Mouse (Mus musculus): ENCODE results near the gene Oat. TPM values are rescaled to one million over a fixed set of nuclear protein-coding genes. Genes with fewer than 3 reads are reported as not detected.

Oat gene
- total and polyA plus RNA-seq, 3 experiments, result 87.6 to 204 (median 104) TPM

DNA sequence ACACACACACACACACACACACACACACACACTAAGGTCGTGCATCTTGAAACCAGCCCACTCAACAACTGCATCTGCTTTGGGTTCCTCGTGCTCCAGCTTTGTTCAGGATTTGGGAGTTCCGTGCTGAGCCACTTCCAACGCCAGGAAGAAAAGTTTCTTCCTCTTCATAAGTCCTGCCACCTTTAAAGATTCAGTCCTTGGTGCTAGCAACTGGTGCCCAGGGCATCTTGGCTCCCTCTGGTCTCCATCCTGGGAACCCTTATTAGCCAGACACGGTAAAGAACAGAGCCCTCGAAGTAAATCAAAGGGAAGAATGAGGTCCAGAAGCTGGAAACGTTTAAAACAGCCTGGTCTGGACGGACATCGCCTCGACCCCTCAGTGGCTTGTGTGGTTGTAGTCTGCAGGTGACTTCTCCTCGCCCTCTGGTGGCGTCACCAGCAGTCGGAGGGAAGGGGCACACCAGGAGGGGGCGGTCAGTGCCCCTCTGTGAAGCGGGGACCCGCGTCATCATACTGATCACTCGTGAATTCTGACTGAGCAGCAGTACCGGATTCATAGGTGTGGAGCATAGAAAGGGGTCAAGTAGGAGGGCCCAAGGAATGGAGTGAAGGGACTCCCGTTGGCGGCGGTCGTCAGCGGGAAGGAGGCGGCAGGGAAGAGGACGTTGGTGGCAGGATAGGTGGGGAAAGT is 20.5 kb upstream of the Oat start:
- no peak for DNase-seq (ENCODE audit: extremely low read depth)
- no peak overlapping the region for H3K27ac ChIP-seq (ENCODE audit: insufficient read depth, low read depth)
- peaks cover 6% of the 10 kb centered on the region for H3K9me3 ChIP-seq (replicated peaks; ENCODE audit: low read length)
- H3K27me3 ChIP-seq (replicated peaks), result peaks cover 57% of the 10 kb centered on the region
- H3K4me3 ChIP-seq (replicated peaks in 1 of 3; ENCODE audit: low read depth in 2 of 3, low read length in 2 of 3, poor library complexity in 1 of 3), result no peak overlapping the region
- no peak overlapping the region for H3K4me2 ChIP-seq (ENCODE audit: insufficient read depth, low read depth, poor library complexity, severe bottlenecking)
- TF ChIP-seq CTCF (conservative IDR thresholded peaks at IDR 0.05 in 1 of 2, IDR thresholded peaks at IDR 0.05 in 1 of 2; ENCODE audit: low read depth in 2 of 2, low read length in 2 of 2) (peak in 1 of 2 experiments; percentile 24; a peak in 2 of 4 replicates), ZNF384 (IDR thresholded peaks at IDR 0.05; ENCODE audit: low read depth, low read length) (no peak)
- H3K4me1 ChIP-seq (ENCODE audit: control insufficient read depth in 1 of 2, insufficient read depth in 2 of 2), result peaks cover 0 to 13% of the 10 kb centered on the region in 2 experiments; a peak in 2 of 4 replicates
- H3K9ac ChIP-seq (ENCODE audit: insufficient read depth, low read depth), result no peak overlapping the region
- in situ Hi-C loops (cut with MboI; ENCODE audit: low pct_ligation_motif_present, low pct_unique_long_range_greater_than_20kb, low sequenced_read_pairs), result no loop called here
- H3K79me2 ChIP-seq (replicated peaks; ENCODE audit: control insufficient read depth, extremely low read depth, insufficient read depth, poor library complexity, severe bottlenecking), result no peaks in the 10 kb centered on the region
- no peaks in the 10 kb centered on the region for H3K36me3 ChIP-seq (replicated peaks in 1 of 2; ENCODE audit: control insufficient read depth in 1 of 2, insufficient read depth in 1 of 2, low read length in 1 of 2)
- dilution Hi-C loops (cut with MboI; ENCODE audit: extremely low pct_ligation_motif_present, extremely low pct_unique_long_range_greater_than_20kb, low sequenced_read_pairs), result no loop called here

- Histone ChIP-seq H3K4me3 (replicated peaks in 1 of 3; ENCODE audit: low read depth in 2 of 3, low read length in 2 of 3, poor library complexity in 1 of 3) (no peak overlapping the region), H3K79me2 (replicated peaks; ENCODE audit: control insufficient read depth, extremely low read depth, insufficient read depth, poor library complexity, severe bottlenecking) (no peaks in the 10 kb centered on the region), H3K4me2 (ENCODE audit: insufficient read depth, low read depth, poor library complexity, severe bottlenecking) (no peak overlapping the region), H3K27ac (ENCODE audit: insufficient read depth, low read depth) (no peak overlapping the region), H3K4me1 (ENCODE audit: control insufficient read depth in 1 of 2, insufficient read depth in 2 of 2) (peaks cover 0 to 13% of the 10 kb centered on the region in 2 experiments; a peak in 2 of 4 replicates), H3K27me3 (replicated peaks) (peaks cover 47% of the 10 kb centered on the region), H3K9ac (ENCODE audit: insufficient read depth, low read depth) (no peak overlapping the region), H3K36me3 (replicated peaks in 1 of 2; ENCODE audit: control insufficient read depth in 1 of 2, insufficient read depth in 1 of 2, low read length in 1 of 2) (no peaks in the 10 kb centered on the region), H3K9me3 (replicated peaks; ENCODE audit: low read length) (peaks cover 6% of the 10 kb centered on the region)
- TF ChIP-seq POLR2AphosphoS2 (IDR thresholded peaks at IDR 0.05; ENCODE audit: low read depth, low read length), result no peak
- no peak for TF ChIP-seq TCF12 (IDR thresholded peaks at IDR 0.05; ENCODE audit: low read depth, low read length)
- no peak for TF ChIP-seq HCFC1 (IDR thresholded peaks at IDR 0.05; ENCODE audit: low read depth, low read length)
- no peak for TF ChIP-seq IRF4 (IDR thresholded peaks at IDR 0.05; ENCODE audit: low read depth, low read length)
- TF ChIP-seq MXI1 (IDR thresholded peaks at IDR 0.05; ENCODE audit: low read depth, low read length), result no peak
- no peak for TF ChIP-seq UBTF (IDR thresholded peaks at IDR 0.05; ENCODE audit: low read depth, low read length)
- TF ChIP-seq SIN3A (IDR thresholded peaks at IDR 0.05; ENCODE audit: low read length), result no peak
- no peak for TF ChIP-seq JUN (IDR thresholded peaks at IDR 0.05; ENCODE audit: insufficient read depth, low read depth, low read length)
- TF ChIP-seq MYC (IDR thresholded peaks at IDR 0.05; ENCODE audit: low read depth, low read length), result no peak
- TF ChIP-seq POLR2A (IDR thresholded peaks at IDR 0.05; ENCODE audit: low read depth, low read length), result no peak
- no peak for TF ChIP-seq SMC3 (IDR thresholded peaks at IDR 0.05; ENCODE audit: low read depth, low read length)
- DNase-seq (ENCODE audit: extremely low read depth), result no peak
- in situ Hi-C loops (cut with MboI; ENCODE audit: low pct_ligation_motif_present, low pct_unique_long_range_greater_than_20kb, low sequenced_read_pairs) (no loop called here), dilution Hi-C loops (cut with MboI; ENCODE audit: extremely low pct_ligation_motif_present, extremely low pct_unique_long_range_greater_than_20kb, low sequenced_read_pairs) (no loop called here)
Measured at GRCm38 (mm10) chr7:132595787-132596186, 19.6 kb upstream of the Oat start.

DNA sequence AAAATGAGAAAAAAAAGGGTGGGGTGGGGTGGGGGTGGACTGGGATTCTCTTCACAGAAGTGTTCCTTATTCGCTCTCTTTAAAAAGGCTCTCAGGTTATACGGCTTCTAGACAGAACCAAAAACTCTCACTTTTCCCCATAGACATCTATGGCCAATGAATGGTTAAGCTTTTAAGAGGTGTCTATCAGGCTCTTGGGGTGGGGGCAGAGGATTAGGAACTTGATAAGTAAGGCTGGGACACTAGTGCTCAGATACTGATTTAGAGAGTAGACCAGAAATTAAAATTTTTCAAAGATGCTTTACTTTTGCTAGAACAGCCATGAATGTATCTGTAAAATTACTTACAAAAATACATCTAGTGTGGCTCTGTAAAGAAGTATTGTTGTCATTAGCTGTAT is 18.1 kb upstream of the Oat start:
- dilution Hi-C loops (cut with MboI; ENCODE audit: extremely low pct_ligation_motif_present, extremely low pct_unique_long_range_greater_than_20kb, low sequenced_read_pairs) (no loop called here), in situ Hi-C loops (cut with MboI; ENCODE audit: low pct_ligation_motif_present, low pct_unique_long_range_greater_than_20kb, low sequenced_read_pairs) (no loop called here)
- no peak overlapping the region for H3K4me3 ChIP-seq (replicated peaks in 1 of 3; ENCODE audit: low read depth in 2 of 3, low read length in 2 of 3, poor library complexity in 1 of 3)
- H3K27ac ChIP-seq (ENCODE audit: insufficient read depth, low read depth), result no peak overlapping the region
- no peaks in the 10 kb centered on the region for H3K79me2 ChIP-seq (replicated peaks; ENCODE audit: control insufficient read depth, extremely low read depth, insufficient read depth, poor library complexity, severe bottlenecking)
- no peak for DNase-seq (ENCODE audit: extremely low read depth)
- H3K9me3 ChIP-seq (replicated peaks; ENCODE audit: low read length), result peaks cover 6% of the 10 kb centered on the region
- H3K4me1 ChIP-seq (ENCODE audit: control insufficient read depth in 1 of 2, insufficient read depth in 2 of 2), result peaks cover 0 to 3% of the 10 kb centered on the region in 2 experiments; a peak in 2 of 4 replicates
- peaks cover 34% of the 10 kb centered on the region for H3K27me3 ChIP-seq (replicated peaks)
- no peaks in the 10 kb centered on the region for H3K36me3 ChIP-seq (replicated peaks in 1 of 2; ENCODE audit: control insufficient read depth in 1 of 2, insufficient read depth in 1 of 2, low read length in 1 of 2)
- H3K4me2 ChIP-seq (ENCODE audit: insufficient read depth, low read depth, poor library complexity, severe bottlenecking), result no peak overlapping the region
- H3K9ac ChIP-seq (ENCODE audit: insufficient read depth, low read depth), result no peak overlapping the region
- no peak for TF ChIP-seq NRF1 (IDR thresholded peaks at IDR 0.05; ENCODE audit: low read depth, low read length)
- TF ChIP-seq TBP (conservative IDR thresholded peaks at IDR 0.05; ENCODE audit: low read depth, low read length), result no peak
- no peak for TF ChIP-seq MXI1 (IDR thresholded peaks at IDR 0.05; ENCODE audit: low read depth, low read length)
- TF ChIP-seq TCF12 (IDR thresholded peaks at IDR 0.05; ENCODE audit: low read depth, low read length), result no peak
- TF ChIP-seq POLR2A (IDR thresholded peaks at IDR 0.05; ENCODE audit: low read depth, low read length), result no peak
- TF ChIP-seq MAX (IDR thresholded peaks at IDR 0.05; ENCODE audit: low read length), result no peak
- no peak for TF ChIP-seq POLR2AphosphoS2 (IDR thresholded peaks at IDR 0.05; ENCODE audit: low read depth, low read length)
- no peak for TF ChIP-seq JUND (conservative IDR thresholded peaks at IDR 0.05; ENCODE audit: low read depth, low read length)
- no peak for TF ChIP-seq CTCF (conservative IDR thresholded peaks at IDR 0.05 in 1 of 2, IDR thresholded peaks at IDR 0.05 in 1 of 2; ENCODE audit: low read depth in 2 of 2, low read length in 2 of 2)
- no peak for TF ChIP-seq CHD1 (IDR thresholded peaks at IDR 0.05; ENCODE audit: low read depth, low read length)
- no peak for TF ChIP-seq UBTF (IDR thresholded peaks at IDR 0.05; ENCODE audit: low read depth, low read length)
- no peak for TF ChIP-seq NELFE (IDR thresholded peaks at IDR 0.05; ENCODE audit: low read depth, low read length)
- TF ChIP-seq PAX5 (IDR thresholded peaks at IDR 0.05; ENCODE audit: low read length), result no peak
- TF ChIP-seq MAFK (IDR thresholded peaks at IDR 0.05; ENCODE audit: insufficient replicate concordance, low read length), result no peak
- TF ChIP-seq HCFC1 (IDR thresholded peaks at IDR 0.05; ENCODE audit: low read depth, low read length), result no peak
- no peak for TF ChIP-seq ZMIZ1 (IDR thresholded peaks at IDR 0.05; ENCODE audit: low read depth, low read length)
